Mouse (Mus musculus): ENCODE measurements around the gene Cpsf2. TPM values are rescaled to one million over a fixed set of nuclear protein-coding genes. Genes with fewer than 3 reads are reported as not detected.
"Not testable (repeated sequence)": the region's sequence is repeated elsewhere in the genome, so short reads cannot be mapped to it uniquely, and the experiment has no call there.

The Cpsf2 gene
- polyA plus RNA-seq (2015; fragmentation: Nextera tagmentation; extraction: Ambion mirVana) = 30.1 and 31.8 TPM in 2 replicates

DNA sequence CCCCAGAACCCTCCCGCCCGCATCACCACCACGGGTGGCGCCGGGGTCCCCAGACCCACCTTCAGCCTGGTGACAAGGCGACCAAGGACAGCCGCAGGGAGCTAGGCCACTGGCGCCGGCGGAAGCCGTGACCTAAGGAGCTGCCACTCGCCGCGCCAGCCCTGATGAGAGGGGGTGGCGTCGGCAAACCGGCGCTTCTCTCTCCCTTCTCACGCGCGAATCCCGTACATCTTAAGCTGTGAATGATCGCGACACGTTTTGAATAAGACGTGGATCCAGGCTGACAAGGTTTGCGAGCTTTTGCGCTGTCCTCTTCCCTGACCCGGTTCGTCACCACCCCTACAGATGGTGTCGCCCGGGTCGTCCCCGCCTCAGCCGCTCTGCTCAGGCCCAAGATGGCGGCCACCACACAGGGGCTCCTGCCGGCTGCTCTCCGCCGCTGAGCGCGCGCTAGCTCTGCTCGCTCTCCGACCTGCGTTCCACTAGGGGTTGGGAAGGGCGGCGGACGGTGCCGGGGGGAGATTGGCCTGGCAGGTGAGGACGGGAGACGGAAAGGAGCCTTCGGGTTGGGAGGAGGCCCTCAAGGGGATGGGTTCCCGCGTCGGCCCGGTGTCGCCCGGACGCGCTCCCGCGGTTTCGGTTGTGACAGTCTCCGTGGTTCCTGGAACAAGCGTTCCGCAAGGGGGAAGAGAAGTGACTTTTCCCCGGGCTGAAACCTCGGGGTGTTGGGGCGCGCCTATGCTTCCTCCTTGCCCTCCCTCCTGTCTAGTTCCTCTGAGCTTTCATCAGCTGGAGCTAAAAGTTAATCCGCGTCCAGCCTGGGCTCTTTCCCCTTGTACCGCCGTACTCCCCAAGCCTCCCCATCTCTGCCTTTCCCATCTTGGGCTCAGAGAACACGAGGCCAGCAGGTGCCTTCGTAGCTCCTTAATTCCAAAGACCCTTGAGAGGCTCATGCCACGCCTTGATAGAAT lies at the start of gene Cpsf2:
TSS of gene Cpsf2 (plus strand) at position 388 of the 971 bp plus-strand sequence.
- Histone ChIP-seq H3K4me2 (ENCODE audit: low read length) (peak within 1 kb of the TSS; percentile 84), H3K9ac (ENCODE audit: low read depth, low read length) (peak within 1 kb of the TSS; percentile 79), H3K27ac (ENCODE audit: low read depth, low read length) (peak within 1 kb of the TSS; percentile 95), H3K36me3 (ENCODE audit: control insufficient read depth, insufficient read depth, low read length) (no peaks in the 10 kb centered on the region), H3K9me3 (ENCODE audit: control insufficient read depth, low read length) (no peaks in the 10 kb centered on the region), H3K4me1 (ENCODE audit: control insufficient read depth, insufficient read depth, low read depth, low read length) (peaks cover 18% of the 10 kb centered on the region), H3K4me3 (ENCODE audit: low read length) (peak within 1 kb of the TSS; percentile 90), H3K27me3 (replicated peaks; ENCODE audit: control insufficient read depth, insufficient read depth, low read length) (no peaks in the 10 kb centered on the region)
- peak; percentile 98 for ATAC-seq
- under 1% methylated on average over 51 of the region's 77 CpGs for WGBS

DNA sequence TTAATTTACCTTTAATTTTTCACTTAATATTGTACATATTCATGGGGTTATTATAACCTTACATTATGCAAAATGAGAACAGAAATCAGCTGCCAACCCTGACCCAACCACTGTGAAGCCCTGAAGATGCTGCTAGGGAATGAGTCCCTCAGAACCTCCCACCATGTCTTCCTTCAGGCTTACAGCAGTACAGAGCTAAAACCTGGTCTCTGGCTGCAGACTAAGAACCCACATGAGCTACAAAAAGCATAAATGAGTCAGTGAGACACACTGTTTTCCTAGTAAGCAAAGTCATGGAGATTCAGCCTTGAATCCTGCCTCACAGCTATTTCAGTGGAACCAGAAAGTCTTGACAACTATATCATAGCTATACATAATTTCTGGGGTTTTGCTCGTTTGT lies 47.4 kb upstream of the Cpsf2 start:
- H3K36me3 ChIP-seq (ENCODE audit: control insufficient read depth, insufficient read depth, low read length) = peaks cover 35% of the 10 kb centered on the region
- no peaks in the 10 kb centered on the region for H3K9me3 ChIP-seq (ENCODE audit: control insufficient read depth, low read length)
- no peak overlapping the region for H3K4me3 ChIP-seq (ENCODE audit: low read length)
- no peak overlapping the region for H3K9ac ChIP-seq (ENCODE audit: low read depth, low read length)
- no peaks in the 10 kb centered on the region for H3K27me3 ChIP-seq (replicated peaks; ENCODE audit: control insufficient read depth, insufficient read depth, low read length)
- H3K27ac ChIP-seq (ENCODE audit: low read depth, low read length) = no peak overlapping the region
- ATAC-seq = no peak
- H3K4me1 ChIP-seq (ENCODE audit: control insufficient read depth, insufficient read depth, low read depth, low read length) = no peaks in the 10 kb centered on the region
- 87% methylated on average over 1 of the region's 1 CpGs for WGBS
- H3K4me2 ChIP-seq (ENCODE audit: low read length) = no peak overlapping the region

DNA sequence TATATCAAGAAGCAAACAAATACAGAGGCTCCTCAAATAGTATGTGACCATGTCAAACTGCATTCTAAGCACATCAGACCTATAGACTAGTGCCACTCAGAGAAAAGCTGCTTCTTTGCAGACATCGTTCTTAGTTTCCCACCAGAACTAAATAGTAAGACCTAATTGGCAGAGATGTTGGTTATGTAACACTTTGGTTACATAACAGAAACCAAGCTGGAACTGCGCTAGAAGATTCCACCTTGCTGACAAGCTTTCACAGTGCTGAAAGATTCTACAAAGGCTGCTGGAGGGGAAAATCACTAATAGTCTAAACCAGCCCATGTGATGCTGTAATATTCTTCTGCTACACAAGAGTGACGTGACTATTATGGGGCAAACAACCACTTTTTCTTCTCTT lies 40.6 kb upstream of the Cpsf2 start:
- H3K4me1 ChIP-seq (ENCODE audit: control insufficient read depth, insufficient read depth, low read depth, low read length) = no peaks in the 10 kb centered on the region
- no peaks in the 10 kb centered on the region for H3K27me3 ChIP-seq (replicated peaks; ENCODE audit: control insufficient read depth, insufficient read depth, low read length)
- no peak overlapping the region for H3K9ac ChIP-seq (ENCODE audit: low read depth, low read length)
- no peaks in the 10 kb centered on the region for H3K9me3 ChIP-seq (ENCODE audit: control insufficient read depth, low read length)
- no peak for ATAC-seq
- H3K4me2 ChIP-seq (ENCODE audit: low read length) = no peak overlapping the region
- H3K4me3 ChIP-seq (ENCODE audit: low read length) = no peak overlapping the region
- H3K27ac ChIP-seq (ENCODE audit: low read depth, low read length) = no peak overlapping the region
- H3K36me3 ChIP-seq (ENCODE audit: control insufficient read depth, insufficient read depth, low read length) = peaks cover 25% of the 10 kb centered on the region
- 97% methylated on average over 3 of the region's 3 CpGs for whole genome bisulfite sequencing

DNA sequence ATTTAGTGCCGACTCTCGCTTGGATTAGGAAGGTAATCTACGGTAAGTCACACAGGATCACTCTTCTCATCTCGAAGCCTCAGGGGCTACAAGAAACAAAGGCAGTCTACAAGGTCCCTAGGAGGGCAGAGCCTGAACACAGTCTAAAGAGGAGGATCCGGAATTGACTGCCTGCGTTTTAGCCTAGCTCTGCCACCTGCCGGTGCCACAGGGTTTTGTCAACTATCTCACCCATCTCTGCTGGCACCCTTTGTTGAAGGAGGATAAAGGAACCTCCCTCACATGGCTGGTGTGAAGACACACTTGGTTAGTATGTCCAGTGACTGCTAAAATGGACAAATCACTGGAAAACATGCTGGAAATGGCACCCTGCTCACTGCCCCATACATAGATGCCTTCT lies 38.2 kb upstream of the Cpsf2 start:
- Histone ChIP-seq H3K27me3 (replicated peaks; ENCODE audit: control insufficient read depth, insufficient read depth, low read length) (no peaks in the 10 kb centered on the region), H3K4me3 (ENCODE audit: low read length) (no peak overlapping the region), H3K9me3 (ENCODE audit: control insufficient read depth, low read length) (0 out of 2 replicates have a peak, but pooled peaks cover 5% of the 10 kb centered on the region), H3K9ac (ENCODE audit: low read depth, low read length) (no peak overlapping the region), H3K36me3 (ENCODE audit: control insufficient read depth, insufficient read depth, low read length) (peaks cover 29% of the 10 kb centered on the region), H3K4me1 (ENCODE audit: control insufficient read depth, insufficient read depth, low read depth, low read length) (no peaks in the 10 kb centered on the region), H3K27ac (ENCODE audit: low read depth, low read length) (no peak overlapping the region), H3K4me2 (ENCODE audit: low read length) (no peak overlapping the region)
- ATAC-seq = no peak
- 83% methylated on average over 7 of the region's 7 CpGs for WGBS

DNA sequence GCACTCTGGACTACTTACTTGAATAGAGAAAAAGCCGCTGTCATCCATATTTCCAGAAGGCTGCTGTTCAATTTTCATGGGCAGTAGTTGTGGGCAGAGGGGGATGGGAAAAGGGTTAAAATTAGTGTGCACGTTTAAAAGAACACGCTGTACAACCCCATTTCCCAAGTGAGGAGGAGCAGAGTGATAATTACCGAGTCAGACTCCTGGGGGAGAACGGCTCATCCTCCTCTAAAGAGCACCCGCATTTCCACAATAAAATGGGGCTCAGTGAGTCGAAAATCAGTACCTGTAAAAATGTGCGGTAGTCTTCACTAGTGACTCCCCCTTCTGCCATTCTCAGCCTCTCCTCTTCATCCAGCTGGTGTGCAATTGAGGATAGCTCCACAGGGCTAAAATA lies 27.8 kb upstream of the Cpsf2 start:
- no peak overlapping the region for H3K4me2 ChIP-seq (ENCODE audit: low read length)
- H3K9me3 ChIP-seq (ENCODE audit: control insufficient read depth, low read length) = no peaks in the 10 kb centered on the region
- H3K9ac ChIP-seq (ENCODE audit: low read depth, low read length) = no peak overlapping the region
- no peaks in the 10 kb centered on the region for H3K27me3 ChIP-seq (replicated peaks; ENCODE audit: control insufficient read depth, insufficient read depth, low read length)
- no peaks in the 10 kb centered on the region for H3K4me1 ChIP-seq (ENCODE audit: control insufficient read depth, insufficient read depth, low read depth, low read length)
- H3K4me3 ChIP-seq (ENCODE audit: low read length) = no peak overlapping the region
- peaks cover 20% of the 10 kb centered on the region for H3K36me3 ChIP-seq (ENCODE audit: control insufficient read depth, insufficient read depth, low read length)
- no peak for ATAC-seq
- no peak overlapping the region for H3K27ac ChIP-seq (ENCODE audit: low read depth, low read length)
- WGBS = 81% methylated on average over 8 of the region's 8 CpGs

DNA sequence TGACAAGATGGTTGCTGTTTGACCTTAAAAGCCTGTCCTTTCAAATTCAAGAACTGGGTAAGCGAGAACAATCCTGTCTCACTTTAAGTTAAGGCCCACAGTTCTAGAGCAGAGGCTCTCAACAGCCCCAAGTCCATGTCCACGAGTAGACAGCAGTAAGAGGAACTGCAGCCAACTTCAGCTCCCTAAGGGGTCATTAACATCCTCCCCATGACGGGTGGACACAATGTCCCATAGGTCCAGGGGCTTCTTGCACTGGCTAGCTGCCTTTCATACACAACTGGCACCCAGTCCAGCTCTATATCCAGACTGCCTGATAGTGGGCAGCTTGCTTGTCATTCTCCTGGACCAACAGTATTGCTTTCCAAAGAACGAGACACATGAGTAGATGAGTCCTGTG lies 27.0 kb upstream of the Cpsf2 start:
- H3K27me3 ChIP-seq (replicated peaks; ENCODE audit: control insufficient read depth, insufficient read depth, low read length) = no peaks in the 10 kb centered on the region
- peaks cover 20% of the 10 kb centered on the region for H3K36me3 ChIP-seq (ENCODE audit: control insufficient read depth, insufficient read depth, low read length)
- H3K9me3 ChIP-seq (ENCODE audit: control insufficient read depth, low read length) = no peaks in the 10 kb centered on the region
- H3K4me1 ChIP-seq (ENCODE audit: control insufficient read depth, insufficient read depth, low read depth, low read length) = no peaks in the 10 kb centered on the region
- no peak for ATAC-seq
- WGBS = 70% methylated on average over 4 of the region's 4 CpGs
- H3K27ac ChIP-seq (ENCODE audit: low read depth, low read length) = no peak overlapping the region
- H3K9ac ChIP-seq (ENCODE audit: low read depth, low read length) = no peak overlapping the region
- H3K4me3 ChIP-seq (ENCODE audit: low read length) = no peak overlapping the region
- H3K4me2 ChIP-seq (ENCODE audit: low read length) = no peak overlapping the region

DNA sequence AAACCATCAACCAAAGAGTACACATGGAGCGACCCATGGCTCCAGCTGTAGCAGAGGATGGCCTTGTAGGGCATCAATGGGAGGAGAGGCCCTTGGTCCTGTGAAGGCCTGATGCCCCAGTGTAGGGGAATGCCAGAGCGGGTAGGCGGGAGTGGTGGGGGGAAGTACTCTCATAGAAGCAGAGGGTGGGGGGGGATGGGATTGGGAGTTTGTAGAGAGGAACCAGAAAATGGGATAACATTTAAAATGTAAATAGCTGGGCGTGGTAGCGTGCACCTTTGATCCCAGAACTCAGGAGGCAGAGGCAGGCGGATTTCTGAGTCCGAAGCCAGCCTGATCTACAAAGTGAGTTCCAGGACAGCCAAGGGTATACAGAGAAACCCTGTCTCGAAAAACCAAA lies 20.0 kb upstream of the Cpsf2 start:
- not testable (repeated sequence) for H3K36me3 ChIP-seq (ENCODE audit: control insufficient read depth, insufficient read depth, low read length); H3K27me3 ChIP-seq (replicated peaks; ENCODE audit: control insufficient read depth, insufficient read depth, low read length); H3K4me3 ChIP-seq (ENCODE audit: low read length); H3K4me1 ChIP-seq (ENCODE audit: control insufficient read depth, insufficient read depth, low read depth, low read length); H3K9me3 ChIP-seq (ENCODE audit: control insufficient read depth, low read length); H3K4me2 ChIP-seq (ENCODE audit: low read length); ATAC-seq; H3K9ac ChIP-seq (ENCODE audit: low read depth, low read length); H3K27ac ChIP-seq (ENCODE audit: low read depth, low read length)
- WGBS = 96% methylated on average over 8 of the region's 8 CpGs

DNA sequence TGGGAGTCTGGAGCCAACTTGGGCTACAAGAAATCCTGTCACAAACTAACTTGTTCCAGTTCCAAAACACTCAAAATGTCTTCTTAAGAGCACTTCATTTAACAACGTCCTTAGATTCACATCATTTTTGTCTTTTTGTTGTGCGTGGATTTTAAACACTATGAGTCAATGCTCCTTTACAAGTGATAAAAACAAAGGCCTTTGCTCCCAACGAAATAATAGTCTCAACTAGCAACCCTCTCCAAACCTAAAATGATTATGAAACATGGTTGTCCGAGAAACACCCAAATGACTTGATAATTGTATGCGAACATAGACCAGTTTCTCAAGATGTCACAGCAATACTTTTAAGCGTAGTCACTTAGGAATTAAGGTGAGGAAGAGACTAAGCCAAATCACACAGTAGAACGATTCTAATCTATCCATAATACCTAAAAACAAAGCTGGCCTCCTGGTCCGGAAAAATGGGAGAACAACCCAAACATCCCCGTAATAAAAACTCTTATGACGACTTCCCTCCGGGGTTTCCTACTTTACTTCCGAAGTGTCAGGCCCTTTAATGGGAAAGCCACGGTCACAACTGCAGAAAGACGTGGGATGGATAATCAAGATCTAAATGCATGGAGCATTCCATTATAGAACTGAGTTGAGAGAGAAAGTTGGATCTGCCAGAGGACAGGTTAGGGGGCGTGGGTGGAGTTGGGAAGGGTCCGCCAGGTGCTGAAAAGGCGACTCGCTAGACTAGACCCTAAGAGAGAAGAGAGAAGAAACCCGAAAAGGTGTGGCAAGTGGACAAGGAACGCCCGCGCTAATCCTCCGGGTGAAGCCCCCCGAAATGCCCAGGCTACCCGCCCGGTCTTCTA lies 18.5 kb upstream of the Cpsf2 start:
- 11% methylated on average over 26 of the region's 26 CpGs for WGBS
- ATAC-seq = no peak; the same call in 1 of the 2 replicates
- peak overlapping the region; percentile 96 for H3K4me3 ChIP-seq (ENCODE audit: low read length)
- H3K9ac ChIP-seq (ENCODE audit: low read depth, low read length) = peak overlapping the region; percentile 87
- H3K27me3 ChIP-seq (replicated peaks; ENCODE audit: control insufficient read depth, insufficient read depth, low read length) = no peaks in the 10 kb centered on the region
- H3K27ac ChIP-seq (ENCODE audit: low read depth, low read length) = peak overlapping the region; percentile 81
- no peaks in the 10 kb centered on the region for H3K9me3 ChIP-seq (ENCODE audit: control insufficient read depth, low read length)
- peak overlapping the region; percentile 79 for H3K4me2 ChIP-seq (ENCODE audit: low read length)
- H3K4me1 ChIP-seq (ENCODE audit: control insufficient read depth, insufficient read depth, low read depth, low read length) = peaks cover 9% of the 10 kb centered on the region
- H3K36me3 ChIP-seq (ENCODE audit: control insufficient read depth, insufficient read depth, low read length) = no peaks in the 10 kb centered on the region

Data from hindbrain, embryonic 16.5 days (tissue).